Mouse (Mus musculus) T-cell, adult 66 days (primary cell): Measurements from ENCODE around the gene Ranbp6. TPM values are rescaled to one million over a fixed set of nuclear protein-coding genes. Genes with fewer than 3 reads are reported as not detected.

Experiments
- total RNA-seq, 2 experiments: library from RNA; stranded (reverse); gene quantifications; 3 replicates in 1 of 2; 4 replicates in 1 of 2; pipeline ENCODE4 v1.2.4; 2023

Ranbp6 gene
- 10 to 100 TPM; 24.9 to 27.2 TPM for total RNA-seq

DNA sequence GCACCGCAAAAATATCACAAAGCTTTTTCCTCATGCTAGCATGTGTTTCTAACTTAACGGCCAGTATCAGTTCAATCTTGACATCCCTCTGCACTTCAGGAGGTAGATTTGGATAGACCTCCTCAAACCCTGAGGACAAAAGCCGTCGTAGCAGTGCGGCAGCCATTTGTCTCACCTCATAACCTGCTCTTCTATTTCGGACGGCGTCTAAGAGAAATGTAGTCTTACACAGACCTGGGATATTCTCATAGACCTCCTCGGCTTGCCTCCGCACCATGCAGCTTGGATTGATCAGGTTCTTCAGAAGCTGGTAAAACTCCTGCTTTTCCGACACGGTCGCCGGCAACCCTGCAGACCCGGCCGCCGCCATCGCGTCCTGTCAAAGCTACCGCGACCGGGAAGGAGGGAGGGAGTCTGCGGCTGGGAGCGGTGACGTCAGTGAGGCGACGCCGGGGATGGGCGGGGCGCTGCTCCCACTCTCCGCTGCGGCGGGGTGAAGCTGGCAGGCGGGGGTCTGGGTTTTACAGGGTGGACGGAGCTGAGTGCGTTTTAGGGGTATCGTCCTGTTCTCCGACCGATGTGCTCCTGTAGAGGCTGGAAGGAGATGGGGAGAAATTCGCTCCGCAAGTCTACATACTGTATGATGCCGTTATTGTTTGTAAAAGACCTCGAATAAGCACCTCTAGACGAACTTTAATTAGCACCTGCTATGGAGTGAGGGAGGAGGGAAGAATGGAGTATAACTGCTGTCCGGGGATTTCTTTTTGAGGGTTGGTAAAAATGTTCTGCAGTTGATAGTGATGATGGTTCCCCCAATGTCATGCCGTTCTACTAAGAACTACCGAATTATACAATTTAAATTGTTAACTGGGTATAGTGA, at the start of gene Ranbp6:
Gene Ranbp6, minus strand, starts transcription at position 394 of the 880 bp plus-strand sequence.

DNA sequence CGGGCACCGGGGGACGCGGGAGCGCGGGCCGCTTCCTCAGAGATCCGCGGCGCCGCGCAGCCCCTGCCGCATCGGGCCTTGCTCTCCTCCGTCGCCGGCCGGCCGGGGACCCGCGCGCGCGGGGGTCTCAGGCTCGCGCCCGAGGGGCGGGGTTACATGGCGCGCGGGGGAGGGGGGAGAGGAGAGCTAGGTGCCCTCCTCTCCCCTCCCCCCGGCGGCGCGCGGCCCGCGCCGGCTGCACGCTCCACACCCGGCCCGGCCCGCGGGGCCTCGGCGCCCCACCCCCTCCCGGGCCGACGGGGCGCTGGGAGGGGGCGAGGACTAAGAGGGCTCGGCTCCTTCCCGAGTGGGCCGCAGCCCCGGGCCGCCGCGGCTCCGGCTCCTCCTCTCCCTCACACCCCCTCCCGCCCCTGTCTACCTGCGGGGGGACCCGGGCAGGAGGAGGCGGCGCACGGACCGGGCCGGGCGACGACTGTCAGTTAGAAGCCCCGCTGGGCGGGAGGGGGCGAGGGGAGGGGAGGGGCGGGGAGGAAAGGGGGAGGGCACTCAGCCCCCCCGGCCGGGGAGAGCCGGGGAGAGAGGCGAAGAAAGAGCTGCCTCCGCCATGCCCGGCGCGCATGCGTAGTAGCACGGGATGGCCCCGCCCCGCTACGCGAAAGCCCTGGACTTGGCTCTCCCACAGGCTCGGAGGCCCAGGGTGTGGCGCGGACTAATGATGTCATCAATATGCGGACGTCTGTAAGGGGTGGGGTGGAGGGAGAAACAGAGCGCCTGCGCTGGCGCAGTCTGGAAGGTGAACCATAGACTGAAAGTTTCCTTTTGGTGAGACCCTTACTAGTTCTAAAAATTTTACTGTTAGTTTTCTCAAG, 6.6 kb downstream of the Ranbp6 start, which contains the start of gene 9930021J03Rik:
Gene 9930021J03Rik, minus strand, starts transcription at position 73 of the 869 bp plus-strand sequence.

Other genes starting within 250 kb of the Ranbp6 start
- gene Ermp1, start 164.6 kb downstream of the Ranbp6 start, total RNA-seq: 10 to 100 TPM; 24.2 to 26.3 TPM
- gene Mlana, start 115.2 kb downstream of the Ranbp6 start, total RNA-seq: not detected
- 10 to 100 TPM; 28.8 to 30.9 TPM for gene 9930021J03Rik, start 7.0 kb downstream of the Ranbp6 start, total RNA-seq
- gene Il33, start 112.1 kb upstream of the Ranbp6 start, total RNA-seq: not detected
- gene Trpd52l3, start 190.8 kb upstream of the Ranbp6 start, total RNA-seq: not detected
- 10 to 100 TPM; 79.2 to 85.1 TPM for gene Uhrf2, start 217.5 kb upstream of the Ranbp6 start, total RNA-seq